Mouse (Mus musculus) erythroid progenitor cell, adult 5-6 weeks (primary cell): ENCODE measurements around the gene A030005L19Rik. TPM values are rescaled to one million over a fixed set of nuclear protein-coding genes. Genes with fewer than 3 reads are reported as not detected.
"Not testable (repeated sequence)": the region's sequence is repeated elsewhere in the genome, so short reads cannot be mapped to it uniquely, and the experiment has no call there.

ENCODE experiments used
- ATAC-seq: replicated peaks from 2 replicates; pipeline ENCODE4 v1.8.0; 2016; ENCODE audit warnings: moderate number of reproducible peaks, mild to moderate bottlenecking, moderate TSS enrichment, inconsistent platforms; ENCODE audit not compliant: poor library complexity, low FRiP score, severe bottlenecking
- total RNA-seq, 2 experiments: library from RNA; stranded (forward) in 1 of 2; stranded (reverse) in 1 of 2; fragments of 150-400 nt in 1 of 2; fragments of 186-747, 209-891 nt in 1 of 2; gene quantifications; 2 replicates each; pipeline versions ENCODE4 v1.2.3 to v1.2.4; 2015 to 2017; ENCODE audit warnings: low replicate concordance in 2 of 2

A030005L19Rik gene
- total RNA-seq (2015; ENCODE audit: low replicate concordance) (5.8 TPM in 1 of 2 replicates, not detected in the other), total RNA-seq (2017; ENCODE audit: low replicate concordance) (1.7 TPM in 1 of 2 replicates, not detected in the other)

DNA sequence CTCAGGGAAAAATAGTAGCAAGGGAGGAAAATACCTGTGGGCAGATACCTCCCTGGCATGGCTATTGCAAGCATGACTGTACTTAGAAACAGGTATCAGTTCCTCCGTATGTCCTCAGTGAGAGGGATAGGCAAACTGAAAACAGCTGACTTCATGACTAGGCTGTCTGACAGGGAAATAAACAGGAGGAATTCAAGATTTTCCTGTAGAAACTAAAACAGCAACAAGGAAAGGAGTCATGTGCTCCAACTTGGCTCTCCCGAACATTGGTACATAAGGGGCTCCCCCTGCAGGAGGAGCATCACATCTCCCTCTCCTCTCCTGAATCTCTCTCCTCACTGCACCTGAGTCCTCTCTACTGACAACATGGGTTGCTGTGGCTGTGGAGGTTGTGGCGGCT is at the start of gene A030005L19Rik:
TSS of gene A030005L19Rik (plus strand) at position 301 of the 400 bp plus-strand sequence.
- ATAC-seq: no peak

DNA sequence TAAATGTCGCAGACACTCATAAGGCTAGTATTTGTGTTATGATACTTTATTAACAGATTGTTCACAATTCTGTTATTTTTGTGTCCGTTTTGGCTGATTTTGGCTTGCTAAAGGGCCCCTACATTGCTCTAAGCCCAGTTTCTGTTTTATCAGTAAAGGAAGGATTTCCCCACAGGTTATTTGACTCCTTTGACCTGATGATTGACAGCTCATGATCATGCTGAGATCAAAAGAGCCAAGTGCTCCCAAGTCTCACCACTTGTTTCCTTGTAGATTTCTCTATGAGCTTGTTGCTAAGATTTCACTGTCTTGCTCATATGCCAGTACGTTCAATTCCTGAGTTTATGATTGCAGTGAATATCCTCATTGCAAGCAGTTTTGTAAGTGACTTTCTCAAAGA is 42.9 kb upstream of the A030005L19Rik start:
- no peak for ATAC-seq

DNA sequence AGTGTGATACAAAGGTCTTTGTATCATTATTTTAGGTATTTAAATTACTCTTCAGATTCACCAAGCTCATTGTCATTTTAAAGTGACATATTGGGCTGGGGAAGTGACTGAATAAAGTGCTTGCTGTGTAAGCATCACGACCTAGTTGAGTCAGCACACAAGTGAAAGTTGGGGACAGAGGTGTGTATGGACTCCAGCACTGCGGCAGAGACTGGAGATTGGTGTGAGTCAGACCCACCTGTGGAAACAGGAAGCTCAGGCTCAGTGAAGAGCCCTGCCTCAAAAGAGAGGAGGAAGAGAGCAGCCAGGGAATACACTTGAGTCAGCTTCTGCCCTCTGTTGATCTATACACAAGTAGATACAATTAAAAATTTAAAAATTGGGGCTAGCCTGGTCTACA is 34.0 kb upstream of the A030005L19Rik start:
- ATAC-seq: no peak

DNA sequence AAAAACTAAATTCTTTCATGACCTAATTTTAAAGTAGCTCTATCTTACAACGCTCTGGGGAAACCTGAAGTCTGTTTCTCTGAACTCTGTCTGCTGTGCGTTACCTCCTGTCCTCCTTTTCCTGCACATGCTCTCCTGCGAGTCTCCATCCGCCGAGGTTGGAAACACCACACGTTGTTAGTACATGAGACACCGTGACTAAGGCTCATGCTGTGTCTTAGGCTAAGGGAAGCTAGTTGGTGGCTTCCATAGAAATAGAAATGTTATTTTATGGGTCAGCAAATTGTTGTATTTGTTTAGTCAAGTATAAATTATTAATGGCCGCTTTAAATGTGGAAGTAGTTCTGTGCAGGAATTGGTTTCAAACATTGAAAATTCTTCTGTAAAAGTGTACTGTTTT is 32.9 kb upstream of the A030005L19Rik start:
- no peak for ATAC-seq

DNA sequence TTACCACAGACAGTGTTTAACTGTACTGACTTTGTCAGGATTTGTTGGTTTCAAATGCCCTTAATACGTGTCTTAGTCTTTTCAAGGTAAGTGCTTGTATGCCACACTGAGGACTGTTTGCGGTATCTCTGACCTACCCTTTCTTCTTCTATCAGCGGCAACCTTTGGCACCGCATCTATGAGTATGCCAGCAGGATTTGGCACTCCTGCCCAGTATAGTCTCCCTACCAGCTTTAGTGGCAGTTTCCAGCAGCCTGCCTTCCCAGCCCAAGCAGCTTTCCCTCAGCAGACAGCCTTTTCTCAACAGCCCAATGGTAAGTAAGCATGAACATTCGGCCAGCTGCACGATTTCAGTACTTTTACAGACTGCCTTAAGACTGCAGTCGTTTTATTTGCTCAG is 19.9 kb upstream of the A030005L19Rik start:
- ATAC-seq: no peak

DNA sequence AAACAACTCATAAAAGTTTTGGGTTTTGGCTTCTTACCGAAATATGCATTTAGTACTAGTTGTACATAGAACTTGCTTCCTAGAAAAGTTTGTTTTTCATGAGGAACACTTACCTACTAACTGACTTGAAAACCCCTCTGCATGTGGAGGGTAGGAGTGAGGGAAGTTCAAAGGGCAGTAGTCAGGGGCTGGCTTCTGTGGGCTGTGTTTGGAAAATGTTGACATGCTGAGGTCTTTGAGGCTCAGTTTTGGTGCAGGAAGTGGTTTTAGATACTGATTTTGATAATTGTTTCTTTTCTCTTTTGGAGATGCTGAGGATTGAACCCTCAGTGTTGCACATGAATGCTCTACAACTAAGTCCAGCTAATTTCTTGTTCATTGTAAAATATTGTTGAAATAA is 12.6 kb upstream of the A030005L19Rik start:
- no peak for ATAC-seq

DNA sequence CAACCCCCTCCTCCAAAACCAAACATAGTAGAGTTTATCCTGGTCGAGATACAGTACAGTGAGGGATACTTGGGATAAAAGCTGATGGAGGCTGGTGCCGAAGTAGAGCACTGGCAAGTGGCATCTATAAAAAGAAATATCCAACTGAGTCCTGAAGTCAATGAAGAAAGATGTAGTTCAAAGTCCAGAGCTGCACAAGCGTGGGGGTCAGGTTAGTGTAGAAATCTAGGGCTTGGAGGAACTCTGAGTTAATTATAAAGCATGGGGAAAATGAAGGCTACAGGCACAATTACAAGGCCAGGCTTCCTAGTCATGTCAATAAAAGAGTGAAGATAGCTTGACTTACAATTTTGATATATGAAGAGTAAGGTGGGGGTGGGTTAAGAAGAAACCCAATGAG is 11.9 kb upstream of the A030005L19Rik start:
- ATAC-seq: no peak

DNA sequence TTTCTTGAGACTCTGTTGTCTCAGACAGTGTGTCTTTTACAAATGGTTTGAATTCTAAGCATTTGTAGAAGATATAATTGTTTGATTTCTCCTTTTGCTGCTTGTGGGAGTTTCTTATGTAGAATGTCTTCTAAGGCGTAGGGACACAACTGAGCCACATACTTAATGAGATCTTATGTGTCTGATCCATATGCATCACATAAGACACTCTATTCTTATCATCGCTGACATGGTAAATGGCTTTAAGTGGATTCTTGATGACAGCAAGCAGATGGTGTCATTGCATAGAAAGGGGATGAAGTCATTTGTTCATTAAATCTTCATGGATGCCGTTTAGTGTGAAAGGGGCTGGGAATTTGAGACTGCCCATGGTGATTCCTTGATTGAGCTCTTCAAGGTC is 7.2 kb upstream of the A030005L19Rik start:
- ATAC-seq: no peak

DNA sequence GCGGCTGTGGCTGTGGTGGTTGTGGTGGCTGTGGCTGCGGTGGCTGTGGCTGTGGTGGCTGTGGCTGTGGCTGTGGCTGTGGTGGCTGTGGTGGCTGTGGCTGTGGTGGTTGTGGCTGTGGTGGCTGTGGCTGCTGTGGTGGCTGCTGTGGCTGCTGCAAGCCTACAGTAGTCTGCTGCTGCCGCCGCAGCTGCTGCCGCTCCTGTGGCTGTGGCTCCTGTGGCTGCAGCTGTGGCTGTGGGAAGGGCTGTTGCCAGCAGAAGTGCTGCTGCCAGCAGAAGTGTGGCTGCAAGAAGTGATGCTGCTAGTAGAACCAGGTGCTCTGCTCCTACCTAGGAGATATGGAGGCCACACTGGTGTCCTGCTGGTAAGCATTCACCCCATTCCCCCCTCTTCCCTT is 309 bp downstream of the A030005L19Rik start:
- ATAC-seq: not testable (repeated sequence)

DNA sequence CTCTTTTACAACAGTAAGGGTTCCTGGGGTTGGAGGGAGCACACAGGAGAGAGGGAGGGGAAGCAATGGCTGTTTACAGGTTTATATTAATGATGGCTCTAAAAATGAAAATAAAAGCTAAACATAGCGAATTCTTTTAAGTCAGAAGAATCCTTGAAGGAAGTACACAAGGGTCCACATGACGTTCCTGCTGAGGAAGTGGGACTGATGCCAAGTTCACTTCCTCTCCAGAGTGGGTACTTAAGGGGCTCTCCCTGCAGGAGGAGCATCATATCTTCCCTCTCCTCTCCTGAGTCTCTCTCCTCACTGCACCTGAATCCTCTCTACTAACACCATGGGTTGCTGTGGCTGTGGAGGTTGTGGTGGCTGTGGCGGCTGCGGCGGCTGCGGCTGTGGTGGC is 11.5 kb downstream of the A030005L19Rik start, which contains the start of gene A030014E15Rik:
TSS of gene A030014E15Rik (plus strand) at position 268 of the 400 bp plus-strand sequence.
- ATAC-seq: no peak

DNA sequence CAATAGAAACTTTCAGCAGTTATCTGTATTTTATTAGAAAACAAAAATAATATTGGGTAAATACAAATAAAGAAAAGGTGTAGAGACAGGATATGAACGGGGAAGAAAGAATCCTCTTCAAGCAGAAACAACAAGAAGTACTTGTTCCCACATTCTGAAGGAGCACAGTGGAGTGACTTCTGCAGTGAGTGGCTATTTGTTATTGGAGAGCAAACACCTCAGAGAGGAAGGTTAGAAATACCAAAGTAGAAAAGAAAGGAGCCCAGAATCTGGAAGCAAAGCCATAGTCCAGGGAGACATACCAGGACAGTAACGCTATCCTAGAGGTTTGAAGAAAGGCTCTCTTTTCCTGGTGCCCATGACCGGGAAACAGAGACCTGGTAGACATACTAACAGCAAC is 17.4 kb downstream of the A030005L19Rik start:
- ATAC-seq: not testable (repeated sequence)

DNA sequence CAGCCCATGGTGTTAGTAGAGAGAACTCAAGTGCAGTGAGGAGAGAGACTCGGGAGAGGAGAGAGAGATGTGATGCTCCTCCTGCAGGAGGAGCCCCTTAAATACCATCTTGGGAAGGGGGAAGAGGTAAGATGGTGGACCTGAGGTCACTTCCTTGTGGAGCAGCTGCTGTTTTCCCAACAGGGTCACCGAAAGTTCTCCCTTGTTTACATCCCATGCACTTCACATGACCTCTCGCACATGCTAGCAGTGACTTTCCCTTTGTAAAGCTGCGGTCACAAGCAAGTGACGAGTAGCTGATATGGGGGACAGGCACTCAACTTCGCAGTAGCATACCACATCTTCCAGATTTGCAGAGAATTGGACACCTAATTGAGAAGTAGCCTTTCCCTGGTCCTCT is 18.2 kb downstream of the A030005L19Rik start, which contains the start of gene Gm6217:
TSS of gene Gm6217 (minus strand) at position 74 of the 400 bp plus-strand sequence.
- not testable (repeated sequence) for ATAC-seq

DNA sequence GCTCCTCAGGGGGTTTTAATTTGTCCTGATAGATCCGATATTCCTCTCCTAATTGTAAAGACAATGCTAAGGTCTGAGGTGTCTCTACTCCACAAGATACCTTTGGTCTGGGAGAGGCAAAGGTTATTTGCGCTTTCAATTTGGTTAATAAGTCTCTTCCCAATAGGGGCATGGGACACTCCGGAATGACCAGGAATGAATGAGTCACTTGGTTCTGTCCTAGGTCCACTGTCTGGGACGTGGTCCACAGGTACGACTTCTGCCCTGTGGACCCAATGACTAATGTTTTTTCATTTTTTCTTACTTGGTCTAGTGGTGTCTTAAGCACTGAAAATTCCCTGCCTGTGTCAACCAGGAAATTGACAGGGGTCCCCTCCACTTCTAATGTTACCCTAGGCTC is 25.5 kb downstream of the A030005L19Rik start:
- no peak for ATAC-seq

DNA sequence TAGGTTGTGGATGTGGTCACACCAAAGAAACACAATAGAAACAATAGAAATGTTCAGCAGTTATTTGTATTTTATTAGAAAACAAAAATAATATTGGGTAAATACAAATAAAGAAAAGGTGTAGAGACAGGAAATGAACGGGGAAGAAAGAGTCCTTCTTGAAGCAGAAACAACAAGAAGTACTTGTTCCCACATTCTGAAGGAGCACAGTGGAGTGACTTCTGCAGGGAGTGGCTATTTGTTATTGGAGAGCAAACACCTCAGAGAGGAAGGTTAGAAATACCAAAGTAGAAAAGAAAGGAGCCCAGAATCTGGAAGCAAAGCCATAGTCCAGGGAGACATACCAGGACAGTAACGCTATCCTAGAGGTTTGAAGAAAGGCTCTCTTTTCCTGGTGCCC is 29.4 kb downstream of the A030005L19Rik start:
- ATAC-seq: not testable (repeated sequence)

DNA sequence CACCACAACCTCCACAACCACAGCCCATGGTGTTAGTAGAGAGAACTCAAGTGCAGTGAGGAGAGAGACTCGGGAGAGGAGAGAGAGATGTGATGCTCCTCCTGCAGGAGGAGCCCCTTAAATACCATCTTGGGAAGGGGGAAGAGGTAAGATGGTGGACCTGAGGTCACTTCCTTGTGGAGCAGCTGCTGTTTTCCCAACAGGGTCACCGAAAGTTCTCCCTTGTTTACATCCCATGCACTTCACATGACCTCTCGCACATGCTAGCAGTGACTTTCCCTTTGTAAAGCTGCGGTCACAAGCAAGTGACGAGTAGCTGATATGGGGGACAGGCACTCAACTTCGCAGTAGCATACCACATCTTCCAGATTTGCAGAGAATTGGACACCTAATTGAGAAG is 30.2 kb downstream of the A030005L19Rik start, which contains the start of gene A030003K21Rik:
TSS of gene A030003K21Rik (minus strand) at position 94 of the 400 bp plus-strand sequence.
- ATAC-seq: not testable (repeated sequence)

DNA sequence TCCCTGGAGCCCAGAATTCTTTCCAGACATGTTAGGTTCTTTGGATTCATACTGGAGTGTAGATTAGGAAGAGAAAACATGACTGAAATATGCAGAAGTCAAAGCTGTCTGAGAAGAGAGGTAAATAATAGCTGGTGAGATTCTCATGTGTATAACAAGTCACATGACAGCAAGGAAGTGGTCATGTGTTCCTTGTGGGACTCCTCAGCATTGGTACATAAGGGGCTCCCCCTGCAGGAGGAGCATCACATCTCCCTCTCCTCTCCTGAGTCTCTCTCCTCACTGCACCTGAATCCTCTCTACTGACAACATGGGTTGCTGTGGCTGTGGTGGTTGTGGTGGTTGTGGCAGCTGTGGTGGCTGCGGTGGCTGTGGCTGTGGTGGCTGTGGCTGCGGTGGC is 32.9 kb downstream of the A030005L19Rik start:
- not testable (repeated sequence) for ATAC-seq

DNA sequence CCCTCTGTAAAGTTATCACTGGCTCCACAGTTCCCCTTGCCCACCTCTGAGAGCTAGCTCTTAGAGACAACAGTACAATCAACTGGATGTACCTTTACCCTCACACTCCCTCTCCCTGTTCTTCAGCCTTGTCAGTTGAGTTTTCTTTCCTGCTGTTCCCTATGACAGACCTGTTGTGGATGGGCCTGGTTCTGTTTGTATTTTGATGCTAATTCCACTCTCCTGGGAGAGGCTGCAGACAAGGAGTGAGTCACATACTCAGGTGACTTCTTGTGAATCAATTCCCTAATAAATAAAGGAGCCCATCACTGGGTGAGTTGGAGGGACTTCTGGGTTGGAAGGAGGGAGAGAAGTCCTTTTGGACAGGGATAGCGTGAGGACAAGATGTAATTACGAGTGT is 35.5 kb downstream of the A030005L19Rik start:
- no peak for ATAC-seq

DNA sequence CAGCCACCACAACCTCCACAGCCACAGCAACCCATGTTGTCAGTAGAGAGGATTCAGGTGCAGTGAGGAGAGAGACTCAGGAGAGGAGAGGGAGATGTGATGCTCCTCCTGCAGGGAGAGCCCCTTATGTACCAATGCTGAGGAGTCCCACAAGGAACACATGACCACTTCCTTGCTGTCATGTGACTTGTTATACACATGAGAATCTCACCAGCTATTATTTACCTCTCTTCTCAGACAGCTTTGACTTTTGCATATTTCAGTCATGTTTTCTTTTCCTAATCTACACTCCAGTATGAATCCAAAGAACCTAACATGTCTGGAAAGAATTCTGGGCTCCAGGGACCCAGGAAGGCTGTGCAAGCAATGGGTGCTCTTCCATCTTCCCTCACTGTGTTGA is 42.8 kb downstream of the A030005L19Rik start, which contains the start of gene Gm7544:
TSS of gene Gm7544 (minus strand) at position 101 of the 400 bp plus-strand sequence.
- not testable (repeated sequence) for ATAC-seq

DNA sequence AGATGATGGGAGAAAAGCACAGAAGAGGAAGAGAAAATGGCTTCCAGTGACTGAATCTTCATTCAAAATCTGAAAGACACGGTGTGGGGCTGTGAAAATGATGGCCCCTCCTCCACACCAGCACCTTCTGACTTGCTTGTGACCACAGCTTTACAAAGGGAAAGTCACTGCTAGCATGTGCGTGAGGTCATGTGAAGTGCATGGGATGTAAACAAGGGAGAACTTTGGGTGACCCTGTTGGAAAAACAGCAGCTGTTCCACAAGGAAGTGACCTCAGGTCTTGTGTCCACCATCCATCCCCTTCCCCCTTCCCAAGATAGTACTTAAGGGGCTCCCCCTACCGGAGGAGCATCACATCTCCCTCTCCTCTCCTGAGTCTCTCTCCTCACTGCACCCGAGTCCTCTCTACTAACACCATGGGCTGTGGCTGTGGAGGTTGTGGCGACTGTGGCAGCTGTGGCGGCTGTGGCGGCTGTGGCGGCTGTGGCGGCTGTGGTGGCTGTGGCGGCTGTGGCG is 46.8 kb downstream of the A030005L19Rik start, which contains the start of gene Gm47955:
TSS of gene Gm47955 (plus strand) at position 417 of the 516 bp plus-strand sequence.
- no peak for ATAC-seq
